Mouse (Mus musculus) 416B (cell line): ENCODE data around the gene Camta1.

Source experiments
- DNase-seq: peaks from one replicate; pipeline ENCODE4 v3.0.0; 2011; ENCODE audit warnings: low read depth

Camta1 gene

GRCm38 (mm10) chr4:151595116-151595515, 266.6 kb downstream of the Camta1 start:
- no peak for DNase-seq

DNA sequence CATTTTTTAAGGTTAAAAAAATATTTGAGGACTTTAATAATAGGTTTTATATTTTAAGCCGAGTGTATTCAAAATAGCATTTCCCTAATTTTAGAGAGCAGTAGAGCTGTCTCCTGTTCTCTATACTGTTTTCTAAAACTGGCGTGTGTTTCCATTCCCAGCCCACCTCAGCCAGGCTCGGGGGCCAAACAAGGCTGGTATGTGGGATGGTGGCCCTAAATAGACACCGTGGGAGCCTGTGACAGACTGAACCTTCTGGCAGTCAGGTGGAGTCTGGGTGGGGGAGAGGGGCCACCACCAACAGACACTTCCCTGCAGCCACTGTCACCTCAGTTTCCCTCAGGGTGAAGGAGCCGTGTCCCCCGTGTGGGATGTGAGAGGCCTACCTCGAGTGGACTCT, 268.6 kb downstream of the Camta1 start:
- no peak for DNase-seq

DNA sequence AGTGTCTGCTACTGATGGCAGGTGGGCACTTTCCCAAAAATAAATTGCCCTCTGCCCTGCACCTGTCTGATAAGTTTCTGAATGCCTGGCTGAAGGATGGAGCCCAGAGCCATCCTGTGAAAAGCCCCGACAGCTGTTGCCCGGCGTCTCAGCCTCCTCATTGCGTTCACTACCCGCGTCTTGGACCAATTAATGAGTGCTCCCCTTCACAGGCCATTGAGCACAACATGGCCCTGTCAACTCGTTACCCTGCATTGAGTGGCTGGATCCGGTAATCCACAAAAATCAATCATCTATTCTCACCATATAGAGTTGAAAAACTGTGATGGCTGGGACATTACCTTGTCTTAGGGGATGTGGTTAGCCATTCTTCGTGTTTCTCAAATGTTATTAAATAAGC, 275.6 kb downstream of the Camta1 start:
- no peak for DNase-seq

DNA sequence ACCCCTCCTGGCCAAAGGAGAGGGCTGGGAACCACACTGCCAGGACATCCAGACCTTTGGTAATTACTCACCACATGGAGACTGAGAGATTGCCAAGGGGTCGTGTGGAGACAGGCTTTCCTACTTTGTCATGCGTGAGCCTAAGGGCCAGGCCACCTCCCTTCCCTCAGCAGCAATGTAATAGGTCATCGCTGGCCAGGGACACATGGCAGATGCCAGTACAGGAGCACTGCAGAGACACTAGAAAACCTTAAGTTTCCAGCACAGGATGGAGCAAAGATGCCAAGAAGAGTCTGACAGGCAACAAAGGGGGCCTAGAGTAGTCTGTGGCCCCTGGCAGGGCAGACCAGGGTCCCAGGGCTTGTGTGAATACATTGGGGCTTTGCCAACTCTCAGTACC, 283.7 kb downstream of the Camta1 start:
- no peak for DNase-seq

- DNase-seq = no peak
These were observed 285.2 kb downstream of the Camta1 start for GRCm38 (mm10) chr4:151576291-151577108.

DNA sequence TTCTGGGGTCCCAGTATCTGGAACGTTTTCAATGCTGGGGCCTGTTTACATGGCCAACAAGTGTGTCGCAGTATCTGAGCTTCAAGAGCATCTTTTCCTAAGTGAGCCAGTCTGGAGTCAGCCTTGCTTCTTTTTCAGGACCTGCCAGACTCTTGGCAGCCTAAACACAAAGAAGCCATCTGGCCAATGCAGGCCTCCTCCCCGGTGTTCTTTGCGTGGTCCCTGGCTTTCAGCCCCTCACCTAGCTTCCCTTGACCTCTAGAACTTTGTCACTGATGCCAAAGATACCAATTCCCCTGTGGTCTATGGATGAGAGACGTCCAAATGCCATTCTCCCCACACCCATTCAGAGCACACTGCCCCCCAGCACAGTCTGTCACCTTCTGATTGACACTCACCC, 289.0 kb downstream of the Camta1 start:
- DNase-seq = no peak

DNA sequence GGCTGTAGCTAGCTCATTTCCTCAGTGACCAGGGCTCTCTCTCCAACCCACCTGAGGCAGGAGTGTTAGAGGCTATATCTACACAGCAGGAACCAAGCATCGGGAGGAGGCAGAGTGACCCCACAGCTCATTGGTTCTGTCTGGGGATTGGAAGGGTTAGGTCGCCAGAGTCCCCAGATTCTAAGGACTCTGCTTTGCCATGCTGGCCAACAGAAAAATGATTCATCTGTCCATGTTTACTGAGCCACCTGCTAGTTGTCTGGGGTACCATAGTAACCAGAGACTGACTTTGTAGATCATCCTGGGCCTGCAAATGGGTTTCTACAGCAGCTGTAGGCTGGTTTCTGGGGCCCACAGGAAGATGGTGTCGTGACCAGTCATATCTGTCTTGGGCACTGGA, 292.1 kb downstream of the Camta1 start:
- DNase-seq = no peak

- DNase-seq = no peak
These were observed 292.8 kb downstream of the Camta1 start for GRCm38 (mm10) chr4:151568887-151569286.

- DNase-seq = no peak
These were observed 294.6 kb downstream of the Camta1 start for GRCm38 (mm10) chr4:151567105-151567504.

DNA sequence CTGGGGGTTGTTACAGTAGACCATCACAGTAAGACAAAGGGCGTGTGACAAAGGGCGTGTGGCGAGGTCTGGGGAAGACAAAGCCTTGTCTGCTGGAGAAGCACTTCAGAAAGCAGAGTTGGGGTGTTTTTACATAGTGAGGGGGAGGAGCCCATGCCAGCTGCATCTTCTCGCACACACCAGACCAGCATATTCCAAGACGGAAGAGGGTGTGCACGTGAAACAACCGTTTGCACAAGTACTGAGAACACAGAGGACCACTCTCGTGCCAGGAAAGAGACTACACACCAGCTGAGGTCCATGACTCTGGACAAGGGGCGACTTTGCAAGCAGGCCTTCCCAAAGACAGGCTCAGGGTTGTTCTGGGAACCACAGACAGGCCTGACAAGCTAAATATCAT, 306.2 kb downstream of the Camta1 start:
- no peak for DNase-seq

- no peak for DNase-seq
These were observed 312.2 kb downstream of the Camta1 start for GRCm38 (mm10) chr4:151549523-151549922.

- no peak for DNase-seq
These were observed 316.2 kb downstream of the Camta1 start for GRCm38 (mm10) chr4:151545452-151545851.

- no peak for DNase-seq
These were observed 317.5 kb downstream of the Camta1 start for GRCm38 (mm10) chr4:151544191-151544590.

- no peak for DNase-seq
These were observed 321.1 kb downstream of the Camta1 start for GRCm38 (mm10) chr4:151540546-151540945.

DNA sequence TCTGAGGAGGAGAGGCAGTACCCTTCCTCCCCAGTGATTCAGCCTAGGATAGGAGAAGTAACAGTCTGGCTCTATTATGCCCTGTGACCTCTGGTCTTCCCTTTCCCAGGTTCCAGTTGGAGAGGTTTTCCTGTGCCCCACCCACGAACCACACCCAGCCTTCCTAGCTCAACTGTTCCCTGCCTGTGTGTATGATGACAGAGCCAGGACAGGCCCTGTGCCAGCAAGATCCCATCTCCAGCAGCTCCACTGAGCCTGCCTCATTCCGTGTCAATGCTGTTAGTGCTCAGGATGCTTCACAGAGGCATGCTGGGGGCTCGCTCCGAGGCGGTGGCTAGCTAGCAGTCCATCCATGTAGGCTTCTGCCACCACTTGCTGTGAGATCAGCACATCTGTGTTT, 321.8 kb downstream of the Camta1 start:
- no peak for DNase-seq

DNA sequence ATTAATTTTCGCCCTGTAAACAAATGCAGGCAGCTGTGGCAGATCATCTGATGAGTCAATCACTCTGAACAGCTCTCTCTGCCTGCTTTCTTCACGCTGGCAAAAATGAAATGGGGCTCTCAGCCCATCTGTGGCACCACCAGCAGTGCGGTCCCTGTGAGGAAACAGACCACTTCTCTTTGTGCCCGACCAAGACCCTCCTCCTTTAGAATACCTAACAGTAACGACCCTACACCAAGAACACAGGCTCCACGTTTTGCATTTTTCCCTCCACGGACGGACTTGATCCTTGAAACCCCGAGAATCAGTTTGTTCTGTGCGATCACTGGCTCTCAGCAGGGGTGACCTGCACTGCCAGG, 322.5 kb downstream of the Camta1 start:
- DNase-seq = no peak

GRCm38 (mm10) chr4:151538446-151539166, 323.1 kb downstream of the Camta1 start:
- DNase-seq = no peak

GRCm38 (mm10) chr4:151535916-151536450, 325.7 kb downstream of the Camta1 start:
- no peak for DNase-seq

GRCm38 (mm10) chr4:151533451-151533850, 328.2 kb downstream of the Camta1 start:
- no peak for DNase-seq

DNA sequence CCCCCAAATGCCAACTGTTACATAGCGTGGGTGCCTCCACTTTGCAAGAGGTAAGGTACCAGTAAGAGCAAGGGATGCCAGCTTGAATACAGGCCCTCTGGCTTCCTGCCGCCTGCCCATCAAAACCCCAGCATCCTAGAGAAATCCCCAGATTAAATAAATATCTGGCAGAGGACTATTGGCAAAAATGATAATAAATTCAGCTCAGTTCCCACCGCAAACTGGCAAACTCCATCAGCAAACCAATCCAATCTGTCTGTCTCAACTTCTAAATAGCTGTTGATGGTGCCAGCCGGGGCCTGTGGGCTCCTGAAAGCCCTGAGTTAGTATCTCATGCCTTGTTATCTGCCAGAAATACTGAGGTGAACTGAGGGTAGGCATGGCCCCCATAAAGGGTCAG, 333.2 kb downstream of the Camta1 start:
- DNase-seq = no peak

DNA sequence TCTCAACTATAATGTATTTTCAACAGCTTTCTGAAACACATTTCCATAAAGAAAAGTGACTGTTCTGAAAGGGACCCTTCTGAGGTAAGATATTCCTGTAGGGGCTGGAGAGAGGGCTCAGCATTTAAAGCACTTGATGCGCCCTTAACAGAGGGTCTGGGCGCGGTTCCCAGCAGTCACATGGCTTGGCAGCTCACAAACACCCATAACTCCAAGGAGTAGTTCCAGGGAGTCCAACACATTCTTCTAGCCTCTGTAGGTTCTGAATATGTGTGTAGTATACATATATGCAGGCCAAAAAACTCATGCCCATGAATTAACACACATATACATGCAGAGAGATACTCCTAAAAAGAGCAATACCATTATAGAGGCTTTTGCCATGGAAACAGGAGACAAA, 333.9 kb downstream of the Camta1 start:
- no peak for DNase-seq

- no peak for DNase-seq
These were observed 341.6 kb downstream of the Camta1 start for GRCm38 (mm10) chr4:151520103-151520502.

- DNase-seq = no peak
These were observed 342.7 kb downstream of the Camta1 start for GRCm38 (mm10) chr4:151519011-151519410.
